Mouse (Mus musculus) midbrain, postnatal 0 days (tissue): ENCODE data around the gene Gm15446. TPM values are rescaled to one million over a fixed set of nuclear protein-coding genes. Genes with fewer than 3 reads are reported as not detected.
A peak's percentile ranks its signal among the peaks of the same experiment; 100 is the strongest.
"Not testable (repeated sequence)": the region's sequence is repeated elsewhere in the genome, so short reads cannot be mapped to it uniquely, and the experiment has no call there.

Experiments used
- ATAC-seq: fragments of 200-750 bp; cut with Nextera tagmentation; 2 replicates; pipeline ENCODE4 v1.8.0; 2017; ENCODE audit warnings: moderate number of reproducible peaks, mild to moderate bottlenecking, moderate TSS enrichment, moderate library complexity; ENCODE audit not compliant: low FRiP score
- DNase-seq: peaks from one replicate; pipeline ENCODE4 v3.0.0-alpha.2; 2015; ENCODE audit warnings: low spot score
- H3K27ac ChIP-seq: fragments of 300-500 bp; sonication (generic); 2 replicates; pipeline ENCODE4 v1.5.1; 2014; ENCODE audit warnings: low read depth, mild to moderate bottlenecking, low read length, mixed read lengths
- H3K27me3 ChIP-seq: fragments of 300-500 bp; sonication (generic); 2 replicates; pipeline ENCODE4 v1.6.1; 2014; ENCODE audit warnings: low read length, control low read depth, mixed read lengths; ENCODE audit not compliant: insufficient read depth
- H3K36me3 ChIP-seq: fragments of 300-500 bp; sonication (generic); 2 replicates; pipeline ENCODE4 v1.6.1; 2014; ENCODE audit warnings: low read length, control low read depth, mixed read lengths; ENCODE audit not compliant: insufficient read depth
- H3K4me1 ChIP-seq: fragments of 300-500 bp; sonication (generic); 2 replicates; pipeline ENCODE4 v1.6.1; 2014; ENCODE audit warnings: mild to moderate bottlenecking, control low read depth, antibody characterized with exemption, low read length, mixed read lengths; ENCODE audit not compliant: insufficient read depth
- H3K4me2 ChIP-seq: fragments of 300-500 bp; sonication (generic); 2 replicates; pipeline ENCODE4 v1.6.1; 2014; ENCODE audit warnings: low read depth, mild to moderate bottlenecking, low read length, mixed read lengths; ENCODE audit not compliant: poor library complexity, severe bottlenecking
- H3K4me3 ChIP-seq: fragments of 300-500 bp; sonication (generic); 2 replicates; pipeline ENCODE4 v1.5.1; 2014; ENCODE audit warnings: low read depth, mild to moderate bottlenecking, low read length, moderate library complexity
- H3K9ac ChIP-seq: fragments of 300-500 bp; sonication (generic); replicated peaks from 2 replicates; pipeline ENCODE4 v1.6.1; 2014; ENCODE audit warnings: mild to moderate bottlenecking, low read length, moderate library complexity, mixed read lengths; ENCODE audit not compliant: poor library complexity, severe bottlenecking
- H3K9me3 ChIP-seq: fragments of 300-500 bp; sonication (generic); 2 replicates; pipeline ENCODE4 v1.6.1; 2016; ENCODE audit warnings: low read length, control low read depth
- CTCF ChIP-seq: IDR thresholded peaks from 2 replicates; pipeline ENCODE4 v1.5.1; 2016; ENCODE audit warnings: antibody characterized with exemption, mild to moderate bottlenecking
- WGBS: fragments of 180-500 bp; shearing (Covaris S2); extraction: QIAGEN DNeasy Blood & Tissue Kit; methylation state at CpG from one replicate; pipeline ENCODE4 v1.1.7; 2014; 5-methylcytosine and 5-hydroxymethylcytosine counted together
- polyA plus RNA-seq: library from polyadenylated mRNA; unstranded; fragments of >200 nt; fragmentation: Nextera tagmentation; extraction: Ambion mirVana; gene quantifications from 2 replicates; pipeline ENCODE4 v1.2.1, GENCODE M21; 2015
- total RNA-seq: library from RNA; depleted of rRNA; stranded (reverse); fragments of >200 nt; gene quantifications from 2 replicates; pipeline ENCODE4 v1.2.3, GENCODE M21; 2014; rRNA removed

Gm15446 gene
- total RNA-seq (4.1 and 9.9 TPM in 2 replicates), polyA plus RNA-seq (0.31 and 0.49 TPM in 2 replicates)

DNA sequence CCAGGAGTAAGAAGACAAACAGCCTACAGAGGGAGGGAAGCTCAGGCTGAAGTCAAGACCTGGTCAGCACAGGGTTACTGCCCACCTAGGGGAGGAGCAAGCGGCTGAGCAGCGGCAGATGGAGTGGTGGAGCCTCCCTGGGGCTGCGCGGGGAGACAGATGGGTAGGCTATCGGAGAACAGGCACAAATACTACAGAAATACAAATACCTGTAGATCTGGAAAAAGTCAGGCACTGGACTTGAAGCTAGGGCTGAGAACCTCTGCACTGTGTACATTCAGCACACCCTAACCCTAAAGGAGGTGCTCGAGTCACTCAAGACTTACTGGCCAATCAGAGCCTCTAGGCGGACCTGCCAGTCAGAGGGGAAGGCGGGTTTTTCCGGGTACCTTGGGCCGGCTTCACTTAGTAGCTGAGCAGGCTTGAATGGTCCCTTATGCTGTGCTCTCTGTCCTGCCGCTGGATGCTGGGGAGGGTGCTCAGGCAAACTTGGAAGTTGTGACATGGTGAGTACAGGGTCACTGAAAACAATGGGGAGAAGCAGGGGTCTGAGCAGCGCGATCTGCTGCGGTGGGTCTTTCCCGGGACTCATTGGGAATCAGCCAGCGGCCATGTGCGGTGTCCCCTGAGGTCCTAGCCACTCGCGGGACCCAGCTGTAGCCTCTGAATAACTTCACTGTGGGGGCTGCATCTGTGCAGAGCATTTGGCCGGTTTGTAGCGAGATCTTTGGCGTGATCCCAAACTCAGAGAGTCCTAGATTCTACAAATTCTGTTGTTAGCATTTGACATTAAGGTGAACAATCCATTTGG lies at the start of gene Gm15446:
Gm15446 (plus strand) TSS at position 140 of the 811 bp plus-strand sequence.
- H3K9ac ChIP-seq: 0 out of 2 replicates have a peak within 1 kb of the TSS, but pooled peaks have one; percentile 39
- TF ChIP-seq CTCF: peak; percentile 28; the same call in 1 of the 2 replicates
- ATAC-seq: peak; percentile 98
- DNase-seq: peak; percentile 87
- H3K27ac ChIP-seq, H3K9me3 ChIP-seq, H3K36me3 ChIP-seq, H3K27me3 ChIP-seq, H3K4me1 ChIP-seq: not testable (repeated sequence)
- WGBS: under 1% methylated on average over 22 of the region's 22 CpGs
- peak within 1 kb of the TSS; percentile 47 for H3K4me3 ChIP-seq
- peak within 1 kb of the TSS; percentile 46 for H3K4me2 ChIP-seq

DNA sequence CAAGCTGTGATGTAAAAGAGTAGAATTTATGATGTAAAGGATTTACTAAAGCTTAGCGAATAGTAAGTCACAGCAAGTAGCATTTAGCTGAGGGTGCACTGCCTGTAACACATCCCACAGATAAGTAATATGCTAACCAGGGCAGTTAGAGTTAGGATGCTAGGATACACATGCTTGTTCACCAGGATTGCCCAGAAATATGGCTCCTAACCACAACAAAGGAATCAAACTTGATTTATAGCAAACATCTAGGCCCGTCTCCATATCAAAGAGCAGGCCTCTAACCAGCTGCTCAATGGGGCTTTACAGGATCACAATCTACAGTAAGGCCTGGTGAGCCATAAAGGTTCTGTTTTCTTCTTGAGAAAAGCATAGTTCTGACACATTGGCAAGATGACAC lies 929 bp downstream of the Gm15446 start:
- not testable (repeated sequence) for H3K27me3 ChIP-seq, DNase-seq, H3K36me3 ChIP-seq, ATAC-seq, H3K9me3 ChIP-seq, H3K4me1 ChIP-seq, H3K27ac ChIP-seq
- 7% methylated on average over 2 of the region's 2 CpGs for WGBS
- H3K4me3 ChIP-seq: peak overlapping the region; percentile 47
- H3K4me2 ChIP-seq: peak overlapping the region; percentile 46
- H3K9ac ChIP-seq: 0 out of 2 replicates have a peak overlapping the region, but pooled peaks have one; percentile 39

DNA sequence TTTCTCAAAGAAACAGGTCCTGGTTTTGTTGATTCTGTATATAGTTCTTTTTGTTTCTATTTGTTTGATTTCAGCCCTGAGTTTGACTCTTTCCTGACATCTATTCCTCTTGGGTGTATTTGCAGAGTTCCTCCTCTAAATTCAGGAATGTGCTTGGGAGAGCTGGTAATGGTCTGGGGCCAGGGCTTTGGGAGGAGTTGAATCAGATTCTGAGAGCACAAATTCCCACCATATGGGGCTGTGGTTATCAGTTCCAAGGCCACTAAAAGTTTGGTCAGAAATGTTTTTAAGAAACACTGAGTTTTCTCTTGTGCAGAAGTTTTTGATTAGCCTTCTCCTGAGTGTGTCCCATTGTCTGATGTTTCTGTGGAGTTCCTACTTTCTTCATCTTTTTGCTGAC lies 1.7 kb downstream of the Gm15446 start:
- Histone ChIP-seq H3K4me2 (no peak overlapping the region), H3K4me3 (no peak overlapping the region), H3K27me3 (no peaks in the 10 kb centered on the region), H3K36me3 (no peaks in the 10 kb centered on the region), H3K27ac (no peak overlapping the region), H3K9me3 (no peaks in the 10 kb centered on the region), H3K9ac (no peak overlapping the region), H3K4me1 (no peaks in the 10 kb centered on the region)
- ATAC-seq (no peak), DNase-seq (no peak)
- no peak for TF ChIP-seq CTCF

DNA sequence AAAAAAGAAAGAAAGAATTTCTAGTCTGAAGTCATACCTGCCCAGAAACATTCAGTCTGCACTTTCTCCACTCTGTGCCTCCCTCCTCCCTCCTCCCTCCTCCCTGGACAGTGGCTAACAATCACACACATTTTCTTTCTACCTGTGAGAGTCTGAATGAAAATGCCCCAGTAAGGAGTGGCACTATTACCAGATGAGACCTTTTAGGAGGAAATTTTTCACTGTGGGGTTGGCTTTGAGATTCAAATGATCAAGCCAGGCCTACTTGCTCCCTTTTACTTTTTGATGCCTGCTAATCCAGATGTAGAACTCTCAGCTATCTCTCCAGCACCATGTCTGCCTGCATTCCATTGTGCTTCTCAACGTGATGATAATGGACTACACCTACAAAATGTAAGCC lies 27.1 kb downstream of the Gm15446 start:
- DNase-seq: no peak
- Histone ChIP-seq H3K27ac (no peak overlapping the region), H3K36me3 (no peaks in the 10 kb centered on the region), H3K9me3 (no peaks in the 10 kb centered on the region), H3K4me3 (no peak overlapping the region), H3K4me1 (no peaks in the 10 kb centered on the region), H3K4me2 (no peak overlapping the region), H3K27me3 (no peaks in the 10 kb centered on the region), H3K9ac (no peak overlapping the region)
- TF ChIP-seq CTCF: no peak
- no peak for ATAC-seq
- 70% methylated on average over 1 of the region's 1 CpGs for WGBS

DNA sequence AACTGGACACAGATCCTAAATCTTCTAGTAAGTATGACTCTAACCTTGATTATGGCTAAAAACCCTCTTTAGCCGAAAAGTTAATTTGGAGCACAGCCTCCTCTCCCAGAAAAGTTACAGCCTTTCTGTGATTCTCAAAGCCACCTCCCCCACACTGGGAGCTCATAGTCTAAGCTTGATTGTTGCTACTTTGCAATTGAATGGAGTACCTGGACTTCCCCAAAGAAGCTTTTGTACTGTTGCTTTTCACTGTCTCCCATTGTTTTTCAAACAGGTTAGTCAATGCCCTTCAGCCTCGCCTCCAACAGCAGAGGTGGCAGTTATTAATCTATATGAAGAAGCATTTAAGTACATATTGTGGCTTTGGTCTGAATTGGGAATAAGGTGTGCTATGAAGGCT lies 57.5 kb downstream of the Gm15446 start:
- H3K4me1 ChIP-seq, H3K4me3 ChIP-seq, H3K27ac ChIP-seq, DNase-seq, H3K9ac ChIP-seq, ATAC-seq, H3K9me3 ChIP-seq, H3K36me3 ChIP-seq, H3K4me2 ChIP-seq, H3K27me3 ChIP-seq: not testable (repeated sequence)
- WGBS: 79% methylated on average over 2 of the region's 2 CpGs

Other genes with a start within 250 kb of the Gm15446 start
- gene 5430403G16Rik, start 232.4 kb upstream of the Gm15446 start, total RNA-seq: 0.60 and 0.85 TPM in 2 replicates
- gene 5430403G16Rik, start 232.4 kb upstream of the Gm15446 start, polyA plus RNA-seq: 0.79 and 0.80 TPM in 2 replicates
- 1.5 and 2.5 TPM in 2 replicates for gene 4930522L14Rik, start 171.5 kb upstream of the Gm15446 start, total RNA-seq
- gene 4930522L14Rik, start 171.5 kb upstream of the Gm15446 start, polyA plus RNA-seq: 3.3 and 3.7 TPM in 2 replicates
- 9.6 and 24.9 TPM in 2 replicates for gene Zfp932, start 73.1 kb downstream of the Gm15446 start, total RNA-seq
- 14.1 and 16.7 TPM in 2 replicates for gene Zfp932, start 73.1 kb downstream of the Gm15446 start, polyA plus RNA-seq
- gene Gm17655, start 149.1 kb downstream of the Gm15446 start, total RNA-seq: not detected in 2 replicates
- 2.7 and 2.8 TPM in 2 replicates for gene Gm17655, start 149.1 kb downstream of the Gm15446 start, polyA plus RNA-seq
- gene Gm35315, start 171.0 kb downstream of the Gm15446 start, total RNA-seq: 0.28 and 0.88 TPM in 2 replicates
- gene Gm35315, start 171.0 kb downstream of the Gm15446 start, polyA plus RNA-seq: 0.39 and 0.40 TPM in 2 replicates
- gene Plcxd1, start 176.6 kb downstream of the Gm15446 start, total RNA-seq: 20.9 and 21.6 TPM in 2 replicates
- 10.0 and 10.5 TPM in 2 replicates for gene Plcxd1, start 176.6 kb downstream of the Gm15446 start, polyA plus RNA-seq
- gene Gtpbp6, start 184.8 kb downstream of the Gm15446 start, total RNA-seq: 119 and 135 TPM in 2 replicates
- gene Gtpbp6, start 184.8 kb downstream of the Gm15446 start, polyA plus RNA-seq: 57.5 and 65.3 TPM in 2 replicates
- 10.9 and 16.4 TPM in 2 replicates for gene Zfp605, start 186.7 kb downstream of the Gm15446 start, total RNA-seq
- 14.7 and 16.8 TPM in 2 replicates for gene Zfp605, start 186.7 kb downstream of the Gm15446 start, polyA plus RNA-seq
- 58.0 and 70.8 TPM in 2 replicates for gene Chfr, start 212.4 kb downstream of the Gm15446 start, total RNA-seq
- gene Chfr, start 212.4 kb downstream of the Gm15446 start, polyA plus RNA-seq: 62.5 and 62.6 TPM in 2 replicates